In genomic region chr3:129214666-129215161, GRCm38 (mm10) we compare ENCODE assay signal across 8 mouse cellular contexts. TPM values are rescaled to one million over a fixed set of nuclear protein-coding genes. Genes with fewer than 3 reads are reported as not detected.
DNase-seq lines count a peak whose midpoint lies in the region; ATAC-seq and TF ChIP-seq lines count a peak whose summit lies in the region.

No protein-coding gene starts in this region.

- peak overlapping the region; percentile 54 for H3K9ac ChIP-seq in heart, embryonic 15.5 days
- no peak overlapping the region for H3K9ac ChIP-seq in hindbrain, embryonic 15.5 days
- no peak overlapping the region for H3K9ac ChIP-seq in midbrain, postnatal 0 days (replicated peaks; ENCODE audit: low read length, poor library complexity, severe bottlenecking)

- peak overlapping the region; percentile 90 for H3K4me2 ChIP-seq in heart, embryonic 15.5 days
- H3K4me2 ChIP-seq in hindbrain, embryonic 15.5 days = peak overlapping the region; percentile 65
- H3K4me2 ChIP-seq in midbrain, postnatal 0 days (ENCODE audit: low read depth, low read length, poor library complexity, severe bottlenecking) = peak overlapping the region; percentile 40

- peaks cover 91% of the 10 kb centered on the region for H3K27me3 ChIP-seq in heart, embryonic 15.5 days
- peaks cover 76% of the 10 kb centered on the region for H3K27me3 ChIP-seq in hindbrain, embryonic 15.5 days
- H3K27me3 ChIP-seq in midbrain, postnatal 0 days (ENCODE audit: insufficient read depth, low read length) = peaks cover 70% of the 10 kb centered on the region

- DNase-seq in heart, postnatal 36 days = no peak
- no peak for DNase-seq in midbrain, postnatal 0 days (ENCODE audit: low spot score)
- no peak for DNase-seq in adipocyte (ENCODE audit: low spot score)
- DNase-seq in layer of hippocampus, adult 11-12 months (ENCODE audit: low spot score) = no peak
- DNase-seq in thymus, postnatal 36 days = no peak

- H3K27ac ChIP-seq in heart, embryonic 15.5 days = peak overlapping the region; percentile 79
- H3K27ac ChIP-seq in brown adipose tissue, adult 24 weeks (replicated peaks; ENCODE audit: low read depth, low read length) = no peak overlapping the region
- H3K27ac ChIP-seq in hindbrain, embryonic 15.5 days (replicated peaks) = no peak overlapping the region
- no peak overlapping the region for H3K27ac ChIP-seq in midbrain, postnatal 0 days (ENCODE audit: low read depth, low read length)

- no peaks in the 10 kb centered on the region for H3K9me3 ChIP-seq in heart, embryonic 15.5 days (replicated peaks)
- no peaks in the 10 kb centered on the region for H3K9me3 ChIP-seq in hindbrain, embryonic 15.5 days
- no peaks in the 10 kb centered on the region for H3K9me3 ChIP-seq in midbrain, postnatal 0 days (ENCODE audit: low read length)

- WGBS in heart, embryonic 15.5 days = under 1% methylated on average over 31 of the region's 31 CpGs
- under 1% methylated on average over 31 of the region's 31 CpGs for WGBS in hindbrain, embryonic 15.5 days
- WGBS in midbrain, postnatal 0 days = 1% methylated on average over 30 of the region's 31 CpGs

- peaks cover 28% of the 10 kb centered on the region for H3K4me1 ChIP-seq in heart, embryonic 15.5 days (replicated peaks)
- H3K4me1 ChIP-seq in brown adipose tissue, adult 24 weeks (ENCODE audit: control insufficient read depth, insufficient read depth, insufficient read length, low read length) = no peaks in the 10 kb centered on the region; the same call in 1 of the 2 replicates
- peaks cover 13% of the 10 kb centered on the region for H3K4me1 ChIP-seq in hindbrain, embryonic 15.5 days (replicated peaks)
- H3K4me1 ChIP-seq in midbrain, postnatal 0 days (ENCODE audit: insufficient read depth, low read length) = no peaks in the 10 kb centered on the region

- no peak for TF ChIP-seq CTCF in midbrain, postnatal 0 days (IDR thresholded peaks at IDR 0.05)

- intact Hi-C loops in heart, postnatal 36 days (cut with DNase I) = no loop called here

- H3K36me3 ChIP-seq in heart, embryonic 15.5 days = no peaks in the 10 kb centered on the region
- H3K36me3 ChIP-seq in hindbrain, embryonic 15.5 days = no peaks in the 10 kb centered on the region
- no peaks in the 10 kb centered on the region for H3K36me3 ChIP-seq in midbrain, postnatal 0 days (ENCODE audit: insufficient read depth, low read length)

- no peak for ATAC-seq in heart, embryonic 15.5 days (replicated peaks; ENCODE audit: insufficient number of reproducible peaks, insufficient read depth, low FRiP score, low read depth)
- ATAC-seq in hindbrain, embryonic 15.5 days (ENCODE audit: low FRiP score, low read depth) = no peak
- no peak for ATAC-seq in midbrain, postnatal 0 days (ENCODE audit: low FRiP score)

- peak overlapping the region; percentile 60 for H3K4me3 ChIP-seq in heart, embryonic 15.5 days
- H3K4me3 ChIP-seq in brown adipose tissue, adult 24 weeks (ENCODE audit: insufficient read depth, low read depth, low read length) = peak overlapping the region; percentile 56
- peak overlapping the region; percentile 38 for H3K4me3 ChIP-seq in hindbrain, embryonic 15.5 days
- H3K4me3 ChIP-seq in midbrain, postnatal 0 days (ENCODE audit: low read depth, low read length) = peak overlapping the region; percentile 22; the same call in 1 of the 2 replicates

RNA-seq across cellular contexts. Expression of gene Pitx2, which starts 15.0 kb away (rescaled TPM):
- polyA plus RNA-seq in heart, embryonic 15.5 days (2015; fragmentation: Nextera tagmentation; extraction: Ambion mirVana) = 15.0 and 19.2 TPM in 2 replicates
- 1 to 10 TPM in 1 of 2 experiments, under 1 TPM in 1; 0.43 to 1.1 TPM for total RNA-seq in heart, postnatal 36 days (2021)
- polyA plus RNA-seq in brown adipose tissue, adult 24 weeks (2012; ENCODE audit: insufficient read depth, insufficient read length, missing spikeins) = 0.59 TPM in 1 of 2 replicates, not detected in the other
- 1.5 and 1.6 TPM in 2 replicates for polyA plus RNA-seq in hindbrain, embryonic 15.5 days (2015; fragmentation: Nextera tagmentation; extraction: Ambion mirVana)
- total RNA-seq in midbrain, postnatal 0 days (2014; rRNA removed) = 10.4 and 13.5 TPM in 2 replicates
- polyA plus RNA-seq in midbrain, postnatal 0 days (2015; fragmentation: Nextera tagmentation; extraction: Ambion mirVana) = 28.7 and 29.9 TPM in 2 replicates

Comparison
In these comparisons a context has a peak if more than half of its experiments do, and no peak if none do; other contexts are left out.
1. H3K4me2 ChIP-seq: peak in every context shown above with its lines; median percentile 90 in heart, embryonic 15.5 days; 65 in hindbrain, embryonic 15.5 days; 40 in midbrain, postnatal 0 days.